17 mouse cellular contexts compared by ENCODE assay signal in the genomic region with DNA sequence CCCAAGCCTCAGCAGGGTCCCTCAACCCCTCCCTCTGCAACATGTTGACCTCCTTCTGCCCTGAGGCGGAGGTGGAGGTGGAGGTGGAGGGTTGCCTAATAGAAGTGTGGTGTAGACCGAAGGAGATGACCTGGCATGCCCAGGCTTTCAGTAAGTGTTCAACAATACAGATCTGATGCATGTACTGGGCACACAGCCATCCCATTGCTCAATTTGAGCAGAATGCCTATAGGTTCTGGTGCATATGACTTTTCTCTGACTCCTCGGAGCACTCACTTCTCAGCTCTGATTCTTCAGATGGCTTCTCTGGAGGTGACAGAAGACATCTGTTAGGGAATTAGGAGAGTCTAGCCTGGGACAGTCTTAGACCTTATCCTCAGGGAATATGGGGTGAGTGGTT.
"Had no signal": no experiment of that assay in that cellular context is flagged by ENCODE, and none has a peak within 500 bp of the region (broad histone marks: within the 10 kb centered on the region; RNA-seq: fewer than 3 reads in every experiment).

No protein-coding gene starts in this region.

- H3K36me3 ChIP-seq: intestine, embryonic 15.5 days; liver, embryonic 15.5 days; lung, embryonic 15.5 days; midbrain, embryonic 15.5 days; neural tube, embryonic 13.5 days had no signal

- H3K27ac ChIP-seq: intestine, embryonic 15.5 days; layer of hippocampus, adult 2 months; liver, embryonic 15.5 days; lung, embryonic 15.5 days; macrophage; midbrain, embryonic 15.5 days; neural tube, embryonic 13.5 days had no signal

- H3K4me2 ChIP-seq: intestine, embryonic 15.5 days; liver, embryonic 11.5 days; liver, embryonic 15.5 days; lung, embryonic 15.5 days; midbrain, embryonic 11.5 days; midbrain, embryonic 15.5 days; neural tube, embryonic 13.5 days had no signal

- H3K9me3 ChIP-seq: intestine, embryonic 15.5 days; liver, embryonic 15.5 days; lung, embryonic 15.5 days; midbrain, embryonic 15.5 days; neural tube, embryonic 13.5 days had no signal

- H3K9ac ChIP-seq: intestine, embryonic 15.5 days; liver, embryonic 15.5 days; lung, embryonic 15.5 days; midbrain, embryonic 15.5 days; neural tube, embryonic 13.5 days had no signal

- ATAC-seq: intestine, embryonic 15.5 days; midbrain, embryonic 15.5 days had no signal

- DNase-seq: kidney, adult 18-20 months; kidney, postnatal 10 days; kidney, postnatal 4 days; left cerebral cortex, postnatal 4 days; right cerebral cortex, postnatal 14 days; thymus, adult 18-20 months; thymus, postnatal 14 days had no signal

- H3K4me3 ChIP-seq: intestine, embryonic 15.5 days; layer of hippocampus, adult 2 months; liver, embryonic 15.5 days; lung, embryonic 15.5 days; megakaryocyte, embryonic 14.5 days; midbrain, embryonic 15.5 days; neural tube, embryonic 13.5 days had no signal

- H3K4me1 ChIP-seq: liver, embryonic 15.5 days had no signal

- H3K27me3 ChIP-seq: liver, embryonic 15.5 days; midbrain, embryonic 15.5 days; neural tube, embryonic 13.5 days had no signal
